In the genomic region with DNA sequence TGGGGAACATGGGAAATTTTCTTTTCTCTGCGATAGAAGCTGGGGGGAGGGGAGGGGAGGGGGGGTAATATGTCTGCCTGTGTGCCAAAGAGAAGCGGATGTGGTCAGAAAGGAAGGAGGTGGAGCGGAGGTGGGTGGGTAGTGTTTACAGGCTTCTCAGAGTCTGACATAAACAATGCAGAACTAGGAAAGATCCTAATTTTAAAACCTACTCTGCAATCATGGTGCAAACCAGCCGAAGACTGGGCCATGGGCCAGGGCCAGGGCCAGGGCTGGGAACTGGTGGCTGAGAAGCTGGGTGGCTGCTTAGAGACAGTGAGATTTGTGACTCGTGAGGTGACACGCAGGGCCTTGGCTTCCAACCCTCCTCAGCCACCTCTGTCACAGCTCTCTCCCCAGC, we compare ENCODE assay signal across 10 mouse cellular contexts.
DNase-seq lines count a peak whose midpoint lies in the region; ATAC-seq lines count a peak whose summit lies in the region.
"Had no signal": no experiment of that assay in that cellular context is flagged by ENCODE, and none has a peak within 500 bp of the region (broad histone marks: within the 10 kb centered on the region; RNA-seq: fewer than 3 reads in every experiment).

No protein-coding gene starts in this region.

- H3K9me3 ChIP-seq in lung, embryonic 16.5 days (ENCODE audit: control insufficient read depth, low read length): no peaks in the 10 kb centered on the region

- H3K27me3 ChIP-seq in lung, embryonic 16.5 days (ENCODE audit: control insufficient read depth, insufficient read depth, low read depth, low read length): no peaks in the 10 kb centered on the region

- 46% methylated on average over 6 of the region's 6 CpGs for WGBS in lung, embryonic 16.5 days

- no peak overlapping the region for H3K4me2 ChIP-seq in lung, embryonic 16.5 days (ENCODE audit: low read depth, low read length)

- no peaks in the 10 kb centered on the region for H3K36me3 ChIP-seq in lung, embryonic 16.5 days (ENCODE audit: control insufficient read depth, insufficient read depth, low read length)

- DNase-seq in adrenal gland, adult 2 months: peak; percentile 27
- DNase-seq in adrenal gland, adult 8-10 months: no peak
- peak; percentile 6 to 33 for DNase-seq in thymus, adult 18-20 months
- no peak for DNase-seq in thymus, postnatal 0 days (ENCODE audit: low spot score)
- no peak for DNase-seq in layer of hippocampus, adult 9-10 months (ENCODE audit: low spot score)
- DNase-seq in spleen, adult 12 weeks (ENCODE audit: low spot score): no peak
- DNase-seq: kidney, adult 2 months had no signal

- H3K9ac ChIP-seq in lung, embryonic 16.5 days (ENCODE audit: low read length): no peak overlapping the region

- no peaks in the 10 kb centered on the region for H3K4me1 ChIP-seq in lung, embryonic 16.5 days (replicated peaks; ENCODE audit: control insufficient read depth, insufficient read depth, low read length)

- H3K4me3 ChIP-seq in lung, embryonic 16.5 days (ENCODE audit: low read length): no peak overlapping the region
- H3K4me3 ChIP-seq: myocyte had no signal

- H3K27ac ChIP-seq in lung, embryonic 16.5 days (ENCODE audit: low read length): peak overlapping the region; percentile 31; the same call in 1 of the 2 replicates

- ATAC-seq in lung, embryonic 16.5 days (ENCODE audit: low read depth): peak; percentile 75
- no peak for ATAC-seq in erythroblast, adult 5-6 weeks (replicated peaks; ENCODE audit: low FRiP score, poor library complexity, severe bottlenecking)

Comparison
In these comparisons a context has a peak if more than half of its experiments do, and no peak if none do; other contexts are left out.
1. DNase-seq: peak in adrenal gland, adult 2 months (single experiment) and thymus, adult 18-20 months (2 of 2); none in adrenal gland, adult 8-10 months (single experiment), thymus, postnatal 0 days (single experiment), layer of hippocampus, adult 9-10 months (single experiment) and spleen, adult 12 weeks (single experiment).